Mouse (Mus musculus): ENCODE data around the gene Pde10a.

DNA sequence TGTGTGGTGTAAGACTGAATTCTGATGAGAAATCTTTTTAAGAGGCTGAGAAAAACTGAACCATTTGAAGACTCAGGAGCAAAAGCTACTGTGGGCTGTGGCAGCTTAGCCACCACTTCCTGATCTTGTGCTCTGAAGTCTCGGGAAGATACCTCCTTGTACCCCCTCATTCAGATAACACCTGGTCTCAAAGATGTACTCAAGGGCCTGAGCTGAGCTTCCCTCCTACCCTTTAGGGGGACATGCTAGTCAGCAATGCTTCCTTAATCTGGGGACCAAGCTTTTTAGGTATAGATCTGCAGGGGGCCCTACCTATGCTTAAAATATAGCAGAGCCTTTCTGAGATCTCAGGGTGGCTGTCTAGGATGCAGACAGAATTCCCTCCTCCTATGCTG lies 37.7 kb downstream of the Pde10a start:
- no peak for TF ChIP-seq ZNF384 (IDR thresholded peaks at IDR 0.05; ENCODE audit: low read depth, low read length)
- TF ChIP-seq MXI1 (IDR thresholded peaks at IDR 0.05; ENCODE audit: low read depth, low read length): no peak
- no peak for TF ChIP-seq POLR2A (IDR thresholded peaks at IDR 0.05; ENCODE audit: low read depth, low read length)
- no peak for TF ChIP-seq CTCF (conservative IDR thresholded peaks at IDR 0.05 in 1 of 2, IDR thresholded peaks at IDR 0.05 in 1 of 2; ENCODE audit: low read depth in 2 of 2, low read length in 2 of 2)
- no peak for TF ChIP-seq EP300 (IDR thresholded peaks at IDR 0.05; ENCODE audit: low read length)
- no peak for TF ChIP-seq JUND (conservative IDR thresholded peaks at IDR 0.05; ENCODE audit: low read depth, low read length)
- no peak for TF ChIP-seq GABPA (IDR thresholded peaks at IDR 0.05; ENCODE audit: insufficient replicate concordance, low read depth, low read length)
- no peak for TF ChIP-seq SMC3 (IDR thresholded peaks at IDR 0.05; ENCODE audit: low read depth, low read length)
- TF ChIP-seq MAZ (IDR thresholded peaks at IDR 0.05; ENCODE audit: low read depth, low read length): no peak
- no peak for TF ChIP-seq KAT2A (IDR thresholded peaks at IDR 0.05; ENCODE audit: insufficient replicate concordance, low read length)
- TF ChIP-seq NRF1 (IDR thresholded peaks at IDR 0.05; ENCODE audit: low read depth, low read length): no peak
- TF ChIP-seq MAFK (IDR thresholded peaks at IDR 0.05; ENCODE audit: insufficient replicate concordance, low read length): no peak

Measured in CH12.LX (cell line).